Mouse (Mus musculus) bone marrow, adult 2 months (tissue): ENCODE data around the gene Atp2b4.

Experiments used
- CTCF ChIP-seq: fragments of 200-500 bp; IDR thresholded peaks from 2 replicates; pipeline ENCODE4 v1.5.1; 2011; ENCODE audit warnings: low read length, control low read depth; ENCODE audit not compliant: control insufficient read depth, insufficient read depth
- POLR2A ChIP-seq: fragments of 200-500 bp; IDR thresholded peaks from 2 replicates; pipeline ENCODE4 v1.6.1; 2011; ENCODE audit warnings: low read depth, mild to moderate bottlenecking, control low read depth, low read length, borderline replicate concordance; ENCODE audit not compliant: control insufficient read depth

DNA sequence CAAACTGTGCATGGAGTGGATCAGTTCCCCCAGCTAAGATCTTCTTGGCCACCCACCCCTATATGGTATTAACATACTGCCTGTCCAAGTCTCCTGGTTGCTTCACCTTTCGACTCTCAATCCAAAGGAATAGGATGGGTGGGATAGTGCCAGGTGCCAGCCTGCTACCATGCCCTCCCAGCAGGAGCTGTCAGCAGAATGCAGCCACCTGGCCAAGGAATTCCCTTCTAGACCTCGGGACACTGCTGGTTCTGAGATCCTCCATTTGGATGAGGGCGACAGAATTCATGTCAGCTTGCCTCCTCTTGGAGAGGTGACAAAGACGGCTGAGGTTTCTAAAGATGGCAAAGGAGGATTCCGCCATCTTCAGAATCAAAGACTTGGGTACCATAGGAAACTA is 32.8 kb downstream of the Atp2b4 start:
- TF ChIP-seq CTCF (no peak), POLR2A (no peak)
